ENCODE assay signal across 12 mouse cellular contexts in the genomic region with DNA sequence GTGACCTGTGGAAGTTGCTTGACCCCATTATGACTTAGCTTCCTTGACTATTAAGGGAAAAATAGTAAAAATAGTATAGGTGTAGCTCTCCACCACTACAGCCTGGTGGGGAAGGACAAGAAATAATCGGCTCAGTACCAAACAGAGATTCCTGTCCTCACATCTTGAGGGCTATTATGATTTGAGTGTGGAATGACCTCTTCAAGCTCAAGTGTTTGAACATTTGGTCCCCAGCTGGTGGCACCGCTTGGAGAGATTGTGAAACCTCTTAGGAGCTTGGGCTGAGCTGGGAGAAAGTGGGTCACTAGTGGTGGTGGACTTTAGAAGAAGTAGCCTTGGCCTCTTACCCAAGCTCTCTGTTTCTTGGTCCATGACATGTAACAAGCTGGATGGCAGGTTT.
"Had no signal": no experiment of that assay in that cellular context is flagged by ENCODE, and none has a peak within 500 bp of the region (broad histone marks: within the 10 kb centered on the region; RNA-seq: fewer than 3 reads in every experiment).

No protein-coding gene starts in this region.

- ATAC-seq: inflammation-experienced regulatory T-cells, adult 6 months; intestine, postnatal 0 days; liver, embryonic 12.5 days had no signal

- H3K4me1 ChIP-seq: limb, embryonic 15.5 days; liver, embryonic 12.5 days had no signal

- H3K4me3 ChIP-seq: left cerebral cortex, adult 2 months; limb, embryonic 15.5 days; liver, embryonic 12.5 days; myocyte; neural tube, embryonic 15.5 days had no signal

- DNase-seq: kidney, postnatal 25 days; midbrain, embryonic 14.5 days; spleen, adult 18-20 months; thymus, adult 2 months; thymus, postnatal 25 days had no signal

- H3K9ac ChIP-seq: limb, embryonic 15.5 days; liver, embryonic 12.5 days; neural tube, embryonic 15.5 days had no signal

- H3K27me3 ChIP-seq: limb, embryonic 15.5 days; liver, embryonic 12.5 days; neural tube, embryonic 15.5 days had no signal

- H3K36me3 ChIP-seq: limb, embryonic 15.5 days; liver, embryonic 12.5 days; neural tube, embryonic 15.5 days had no signal

- H3K9me3 ChIP-seq: limb, embryonic 15.5 days; liver, embryonic 12.5 days; neural tube, embryonic 15.5 days had no signal

- H3K4me2 ChIP-seq: limb, embryonic 15.5 days; liver, embryonic 12.5 days; neural tube, embryonic 15.5 days had no signal

- H3K27ac ChIP-seq: left cerebral cortex, adult 2 months; limb, embryonic 15.5 days; liver, embryonic 12.5 days; neural tube, embryonic 15.5 days had no signal
